Mouse (Mus musculus) adrenal gland, adult 2 months (tissue): Measurements from ENCODE around the gene Cyren. TPM values are rescaled to one million over a fixed set of nuclear protein-coding genes. Genes with fewer than 3 reads are reported as not detected.

Experiments used
- DNase-seq: peaks from one replicate; pipeline ENCODE4 v3.0.0; 2021
- long read RNA-seq: library from polyadenylated mRNA; stranded (forward); transcript quantifications from one replicate; pipeline ENCODE4 v2.0.0, GENCODE M21; 2021
- polyA plus RNA-seq: library from polyadenylated mRNA; depleted of rRNA; stranded (reverse); fragments of >200 nt; gene quantifications from 2 replicates; pipeline ENCODE4 v1.2.3, GENCODE M21; 2012; rRNA removed
- total RNA-seq, 2 experiments: library from RNA; stranded (reverse); gene quantifications; 2 replicates each; pipeline ENCODE4 v1.2.3; 2021

The Cyren gene
- total RNA-seq = 1 to 10 TPM; 7.9 to 8.2 TPM
- 6.6 and 6.7 TPM in 2 replicates for polyA plus RNA-seq
- long read RNA-seq, partial matches to known transcripts = 1 of 11 reads
- long read RNA-seq, other reads (novel, unspliced or antisense) = 6 of 11 reads

DNA sequence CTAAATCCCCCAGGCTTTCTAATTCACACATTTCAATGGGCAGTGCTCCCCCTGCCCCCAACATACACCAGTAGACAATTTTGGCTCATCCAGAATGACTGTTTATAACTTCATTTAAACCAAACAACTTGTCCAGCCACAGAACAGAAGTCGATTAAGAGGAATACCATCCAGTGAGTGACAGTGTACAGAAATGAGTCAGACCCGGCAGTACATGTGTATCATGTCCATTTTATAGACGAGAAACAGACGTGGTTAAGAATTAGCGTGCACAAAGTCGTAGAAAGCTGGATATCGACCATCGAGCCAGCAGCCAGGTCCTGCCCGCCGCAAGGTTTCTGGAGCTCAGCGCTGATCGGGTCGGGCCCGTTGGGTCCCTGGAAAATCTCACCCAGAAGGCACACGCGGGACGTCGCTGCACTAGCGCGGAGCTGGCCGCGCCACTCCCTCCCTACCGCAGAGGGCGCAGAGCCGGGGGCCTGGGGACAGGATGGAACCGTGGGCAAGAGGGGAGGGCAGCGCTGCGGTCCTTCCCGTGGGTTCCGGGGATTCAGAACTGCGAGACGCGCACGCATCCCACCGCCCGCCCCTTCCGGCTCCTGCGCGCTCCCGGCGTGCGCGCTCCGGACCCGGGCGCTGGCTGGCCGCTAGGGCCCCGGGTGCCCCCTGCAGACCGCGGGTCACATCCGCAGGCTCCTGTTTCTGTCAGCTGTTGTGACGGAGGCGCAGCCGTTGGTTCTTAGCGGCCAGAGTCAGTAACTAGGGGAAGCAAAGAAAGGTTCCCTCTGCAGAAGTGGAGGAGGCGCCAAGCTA, at the start of gene Cyren:
Gene Cyren, minus strand, starts transcription at position 552 of the 813 bp plus-strand sequence.
- DNase-seq = peak; percentile 97

DNA sequence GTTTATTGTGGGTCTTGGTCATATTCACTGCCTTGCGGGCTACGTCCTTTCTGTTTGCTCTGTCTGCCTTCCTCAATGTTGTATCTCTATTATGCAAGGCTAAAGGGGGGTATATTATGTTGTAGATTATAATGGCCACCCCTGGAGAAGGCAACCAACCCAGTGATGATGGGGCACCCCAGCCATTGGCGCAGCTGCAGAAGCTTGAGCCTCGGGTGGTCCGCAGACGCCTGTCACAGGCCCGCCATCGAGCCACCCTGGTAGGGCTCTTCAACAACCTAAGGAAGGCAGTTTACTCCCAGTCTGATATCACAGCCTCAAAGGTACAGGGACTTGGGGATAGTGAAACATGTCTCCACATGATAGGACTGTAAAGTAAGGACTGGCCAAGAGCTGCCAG, 49.7 kb upstream of the Cyren start:
- DNase-seq = no peak

GRCm38 (mm10) chr6:34927156-34927555, 49.3 kb upstream of the Cyren start:
- DNase-seq = peak; percentile 60

GRCm38 (mm10) chr6:34921941-34922340, 44.1 kb upstream of the Cyren start:
- peak; percentile 33 for DNase-seq

GRCm38 (mm10) chr6:34920631-34921030, 42.8 kb upstream of the Cyren start:
- no peak for DNase-seq

DNA sequence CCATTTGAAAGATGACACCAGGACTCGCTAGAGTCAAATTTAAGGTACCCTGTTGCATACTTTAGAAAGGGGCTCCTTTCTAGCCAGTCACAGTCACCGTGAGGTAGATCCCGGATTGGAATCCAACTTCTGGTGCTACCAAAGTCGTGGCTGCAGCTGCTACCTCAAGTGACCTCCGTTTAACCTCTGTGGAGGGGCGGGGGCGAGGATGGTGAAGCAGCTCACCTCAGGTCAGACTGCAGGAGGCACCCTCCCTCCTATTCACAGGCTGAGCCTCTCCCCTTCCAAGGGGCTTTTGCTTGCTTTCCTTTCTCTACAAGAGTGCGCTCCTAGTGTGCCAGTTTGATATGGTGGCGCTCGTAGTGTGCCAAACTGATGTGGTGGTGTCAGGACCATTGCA, 42.1 kb upstream of the Cyren start, which contains the start of gene Stra8:
Gene Stra8, plus strand, starts transcription at position 208 of the 400 bp plus-strand sequence.
- DNase-seq = no peak

GRCm38 (mm10) chr6:34919146-34919545, 41.3 kb upstream of the Cyren start:
- no peak for DNase-seq

DNA sequence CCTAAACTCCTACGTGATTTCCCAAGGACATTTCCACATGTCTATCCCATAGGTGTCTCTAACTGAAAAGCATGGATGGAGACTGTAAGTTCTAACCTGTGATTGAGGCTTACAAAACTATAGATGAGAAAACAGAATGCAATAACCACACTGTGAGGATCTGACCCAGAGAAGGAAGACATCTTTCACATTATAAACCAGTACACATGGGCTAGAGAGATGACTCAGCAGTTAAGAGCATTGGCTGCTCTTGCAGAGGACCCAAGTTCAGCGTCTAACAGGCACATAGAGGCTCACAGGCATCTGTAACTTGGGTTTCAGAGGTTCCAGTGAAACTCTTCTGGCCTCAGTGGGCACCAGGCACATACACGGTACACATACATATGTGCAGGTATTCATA, 36.6 kb upstream of the Cyren start:
- no peak for DNase-seq

DNA sequence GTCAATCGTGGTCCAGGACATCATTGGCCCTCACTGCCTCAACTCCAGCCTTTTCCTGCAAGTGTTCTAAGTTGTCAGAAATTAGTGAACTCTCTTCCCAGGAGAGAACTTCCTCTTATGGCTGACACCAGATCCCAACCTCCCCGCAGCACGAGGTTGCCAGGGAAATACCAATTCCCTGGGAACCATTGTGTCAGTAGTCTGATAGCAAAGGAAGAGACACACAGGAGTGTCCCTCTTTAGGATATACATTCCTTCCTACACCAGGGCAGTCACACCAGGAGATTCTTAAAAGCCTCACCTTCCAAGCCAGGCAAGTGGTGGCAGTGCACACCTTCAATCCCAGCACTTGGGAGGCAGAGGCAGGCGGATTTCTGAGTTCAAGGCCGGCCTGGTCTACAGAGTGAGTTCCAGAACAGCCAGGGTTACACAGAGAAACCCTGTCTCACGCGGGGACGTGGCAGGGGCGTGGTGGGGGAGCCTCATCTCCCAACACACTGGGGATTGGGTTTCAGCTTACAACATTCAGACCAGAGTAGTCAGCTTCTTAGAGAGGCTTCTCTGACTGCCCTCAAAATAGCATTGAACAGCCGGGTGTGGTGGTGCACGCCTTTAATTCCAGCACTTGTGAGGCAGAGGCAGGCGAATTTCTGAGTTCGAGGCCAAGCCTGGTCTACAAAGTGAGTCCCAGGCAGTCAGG, 35.6 kb upstream of the Cyren start:
- no peak for DNase-seq

- peak; percentile 95 for DNase-seq
Observed at GRCm38 (mm10) chr6:34910371-34911219, 32.7 kb upstream of the Cyren start, which contains the start of gene Wdr91. Gene Wdr91 (minus strand): TSS chr6:34910876.

- no peak for DNase-seq
Observed at GRCm38 (mm10) chr6:34909631-34910345, 31.9 kb upstream of the Cyren start.

DNA sequence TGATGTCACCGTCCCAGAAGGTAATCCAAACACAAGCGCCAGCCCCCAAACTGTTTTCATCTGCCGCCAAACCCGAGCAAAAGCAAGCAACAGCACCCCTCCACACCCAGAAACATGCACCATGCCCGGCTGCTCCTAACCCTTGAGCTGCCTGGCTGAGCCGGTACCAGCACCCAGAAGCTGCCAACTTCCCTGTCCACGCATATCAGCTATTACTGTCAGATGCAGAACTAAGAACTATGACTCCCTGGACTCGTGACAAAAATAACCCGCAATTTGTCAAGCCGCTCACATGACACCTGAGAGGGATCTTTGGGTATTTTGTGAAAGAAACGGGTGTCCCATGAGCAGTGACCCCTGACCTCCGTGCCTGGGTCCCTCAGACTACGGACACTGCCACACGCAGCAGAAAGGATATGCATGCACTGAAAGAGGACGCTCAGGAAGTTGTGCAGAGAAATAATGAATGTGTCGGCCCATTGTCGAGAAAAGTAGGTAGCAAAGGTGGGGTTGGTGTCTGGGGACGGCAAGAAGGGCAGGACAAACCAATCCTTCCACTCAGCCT, 29.9 kb upstream of the Cyren start:
- no peak for DNase-seq

DNA sequence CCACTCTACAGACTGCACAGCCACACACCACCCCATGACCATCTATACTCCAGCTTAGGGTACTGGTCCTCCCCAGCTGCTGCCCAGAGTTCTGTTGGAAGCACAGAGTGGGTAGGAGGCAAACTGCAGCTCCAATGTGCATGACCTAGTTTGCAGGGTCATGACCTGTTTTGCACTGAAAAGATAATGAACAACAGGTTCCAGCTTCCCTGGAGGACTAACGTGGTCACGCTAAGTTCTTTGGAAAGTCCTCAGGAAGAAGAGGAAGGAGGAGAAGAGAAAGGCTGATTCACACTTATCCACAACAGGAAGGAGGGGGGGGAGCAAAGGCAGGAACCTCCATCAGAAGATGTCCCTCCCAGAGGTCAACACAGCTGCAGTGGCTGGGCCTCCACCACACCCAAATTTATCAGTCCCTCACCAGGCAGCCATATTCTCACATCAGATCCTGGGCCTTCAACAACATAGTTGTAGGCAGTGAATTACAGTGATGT, 29.3 kb upstream of the Cyren start:
- no peak for DNase-seq

DNA sequence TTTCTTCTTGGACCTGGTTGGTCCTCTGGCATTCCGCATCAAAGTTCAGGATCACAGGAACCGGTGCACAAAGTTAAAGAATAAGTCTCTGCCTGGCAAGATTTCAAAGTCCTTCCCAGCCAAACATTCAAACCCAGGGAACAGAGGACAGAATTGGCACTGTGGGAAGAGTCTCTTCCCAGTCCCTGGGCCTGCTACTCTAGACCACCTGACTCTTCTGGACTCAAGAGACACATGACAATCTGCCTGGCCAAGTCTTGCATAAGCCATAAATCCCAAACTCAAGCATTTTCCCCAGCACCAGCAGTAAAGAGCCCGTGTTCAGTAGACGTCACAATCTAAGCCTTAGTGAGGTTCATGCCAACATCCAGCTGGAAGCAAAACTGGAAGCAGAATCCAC, 28.8 kb upstream of the Cyren start:
- DNase-seq = peak; percentile 32

DNA sequence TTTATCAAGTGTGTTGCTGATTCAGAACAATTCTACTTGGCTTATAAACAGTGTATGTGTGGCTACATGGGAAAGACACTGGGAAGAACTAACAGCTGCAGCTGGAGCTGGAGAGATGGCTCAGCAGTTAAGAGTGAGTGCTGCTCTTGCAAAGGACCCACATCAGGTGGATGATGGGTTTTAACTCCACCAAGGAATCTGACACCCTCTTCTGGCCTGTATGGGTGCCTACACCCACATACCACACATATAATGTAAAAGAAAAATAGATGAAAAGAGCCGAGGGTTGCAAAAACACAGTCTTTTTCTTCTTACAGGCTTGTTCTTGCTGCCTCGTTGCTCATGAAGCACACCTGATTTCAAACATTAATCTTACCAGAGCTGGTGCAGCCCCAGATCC, 28.3 kb upstream of the Cyren start:
- DNase-seq = no peak

DNA sequence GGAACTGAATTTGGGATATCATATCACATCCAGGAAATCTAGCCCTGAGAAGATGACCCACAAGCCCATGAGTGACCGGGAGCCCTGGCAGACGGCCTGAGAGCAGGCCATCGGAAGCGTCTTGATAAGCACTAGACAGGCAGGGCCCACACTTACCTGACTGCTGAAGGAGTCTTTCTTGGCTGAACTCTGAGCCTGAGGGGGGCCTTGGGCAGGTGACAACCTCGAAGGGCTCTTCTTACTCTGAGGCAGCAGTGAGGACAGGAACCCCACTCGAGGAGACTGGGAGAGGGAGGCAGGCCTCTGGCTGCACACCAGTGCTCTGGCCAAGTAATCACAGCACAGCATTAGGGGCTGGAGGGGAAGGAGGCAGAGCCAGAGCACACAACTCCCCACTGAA, 26.5 kb upstream of the Cyren start:
- DNase-seq = no peak

DNA sequence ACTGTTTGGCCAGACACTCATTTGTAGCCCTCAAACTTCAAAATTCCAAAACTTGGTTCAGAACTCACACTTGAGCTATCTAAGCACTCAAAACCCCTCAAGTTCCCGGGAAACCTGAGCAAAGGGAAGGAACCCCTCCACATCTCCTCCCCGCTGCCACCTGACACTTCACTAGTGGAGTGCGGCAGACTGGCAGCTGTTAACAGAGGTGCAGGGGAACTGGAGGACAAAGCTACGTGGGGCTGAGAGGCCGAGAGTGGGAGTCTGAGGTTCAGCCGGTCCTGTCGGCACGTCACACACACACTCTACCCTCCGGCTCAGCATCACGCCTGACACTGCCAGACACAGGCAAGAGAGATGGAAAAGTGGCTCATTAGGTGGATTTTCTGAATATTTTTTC, 26.0 kb upstream of the Cyren start:
- no peak for DNase-seq

GRCm38 (mm10) chr6:34903441-34903840, 25.6 kb upstream of the Cyren start:
- no peak for DNase-seq

DNA sequence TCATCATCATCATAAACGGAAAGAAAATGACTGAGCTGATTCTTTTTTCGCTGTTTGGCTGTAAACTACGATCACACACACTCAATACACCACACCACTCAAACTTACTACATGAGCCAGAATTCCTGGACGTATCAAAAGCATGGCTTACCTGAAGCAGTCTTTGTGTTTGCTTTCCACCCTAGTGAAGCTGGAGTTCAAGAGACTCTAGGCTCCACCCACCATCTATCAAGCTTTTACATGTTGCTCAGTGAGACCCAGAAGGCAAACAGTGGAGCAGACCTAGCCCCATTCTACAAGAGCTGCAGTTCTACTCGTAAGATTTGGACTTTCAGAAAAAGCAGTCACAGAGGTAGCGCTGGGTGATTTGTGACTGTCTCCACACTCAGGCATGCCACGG, 24.7 kb upstream of the Cyren start:
- no peak for DNase-seq

- DNase-seq = no peak
Observed at GRCm38 (mm10) chr6:34901911-34902444, 24.1 kb upstream of the Cyren start.

GRCm38 (mm10) chr6:34900990-34901389, 23.1 kb upstream of the Cyren start:
- DNase-seq = no peak
